Mouse (Mus musculus) splenic B cell, adult 2 months (primary cell): ENCODE measurements around the gene Ptprd.

ENCODE experiments used
- DNase-seq: peaks from one replicate; pipeline ENCODE4 v3.0.0-alpha.2; 2011; ENCODE audit warnings: low read depth, low spot score
- H3K27me3 ChIP-seq: 2 replicates; pipeline ENCODE4 v1.6.1; 2012; ENCODE audit warnings: mild to moderate bottlenecking, low read length, moderate library complexity, mixed read lengths; ENCODE audit not compliant: control insufficient read depth, poor library complexity, insufficient read depth, severe bottlenecking
- H3K36me3 ChIP-seq: 2 replicates; pipeline ENCODE4 v1.6.1; 2012; ENCODE audit warnings: mild to moderate bottlenecking, low read length, moderate library complexity, mixed read lengths; ENCODE audit not compliant: control insufficient read depth, poor library complexity, insufficient read depth, severe bottlenecking

The Ptprd gene

GRCm38 (mm10) chr4:75973322-75973721 lies 2238.4 kb downstream of the Ptprd start:
- no peaks in the 10 kb centered on the region for H3K27me3 ChIP-seq
- no peaks in the 10 kb centered on the region for H3K36me3 ChIP-seq

GRCm38 (mm10) chr4:75969961-75970360 lies 2241.8 kb downstream of the Ptprd start:
- H3K36me3 ChIP-seq, result no peaks in the 10 kb centered on the region
- no peaks in the 10 kb centered on the region for H3K27me3 ChIP-seq
- DNase-seq, result no peak

More at GRCm38 (mm10) chr4:75973322-75973721, 2238.4 kb downstream of the Ptprd start:
- DNase-seq, result no peak

GRCm38 (mm10) chr4:75968618-75969017 lies 2243.1 kb downstream of the Ptprd start:
- Histone ChIP-seq H3K36me3 (no peaks in the 10 kb centered on the region), H3K27me3 (no peaks in the 10 kb centered on the region)
- DNase-seq, result no peak

GRCm38 (mm10) chr4:75965810-75966209 lies 2246.0 kb downstream of the Ptprd start:
- DNase-seq, result no peak
- Histone ChIP-seq H3K36me3 (no peaks in the 10 kb centered on the region), H3K27me3 (no peaks in the 10 kb centered on the region)

- no peak for DNase-seq
- Histone ChIP-seq H3K27me3 (no peaks in the 10 kb centered on the region), H3K36me3 (no peaks in the 10 kb centered on the region)
Observed at GRCm38 (mm10) chr4:75962916-75963315, 2248.8 kb downstream of the Ptprd start.

GRCm38 (mm10) chr4:75961865-75962264 lies 2249.9 kb downstream of the Ptprd start:
- Histone ChIP-seq H3K27me3 (no peaks in the 10 kb centered on the region), H3K36me3 (no peaks in the 10 kb centered on the region)

GRCm38 (mm10) chr4:75953349-75954060 lies 2258.3 kb downstream of the Ptprd start:
- DNase-seq, result no peak
- no peaks in the 10 kb centered on the region for H3K27me3 ChIP-seq
- H3K36me3 ChIP-seq, result no peaks in the 10 kb centered on the region

More at GRCm38 (mm10) chr4:75961865-75962264, 2249.9 kb downstream of the Ptprd start:
- no peak for DNase-seq

GRCm38 (mm10) chr4:75950582-75950981 lies 2261.2 kb downstream of the Ptprd start:
- DNase-seq, result no peak
- Histone ChIP-seq H3K36me3 (no peaks in the 10 kb centered on the region), H3K27me3 (no peaks in the 10 kb centered on the region)

GRCm38 (mm10) chr4:75894871-75895270 lies 2316.9 kb downstream of the Ptprd start:
- no peaks in the 10 kb centered on the region for H3K36me3 ChIP-seq
- DNase-seq, result no peak
- H3K27me3 ChIP-seq, result no peaks in the 10 kb centered on the region
